Mouse (Mus musculus): Measurements from ENCODE around the gene Fmc1.

The Fmc1 gene

GRCm38 (mm10) chr6:38552636-38553000 is 19.3 kb downstream of the Fmc1 start:
- DNase-seq, result no peak

GRCm38 (mm10) chr6:38576096-38576495 is 42.8 kb downstream of the Fmc1 start:
- DNase-seq, result no peak

GRCm38 (mm10) chr6:38580112-38580857 is 47.0 kb downstream of the Fmc1 start:
- no peak for DNase-seq

DNA sequence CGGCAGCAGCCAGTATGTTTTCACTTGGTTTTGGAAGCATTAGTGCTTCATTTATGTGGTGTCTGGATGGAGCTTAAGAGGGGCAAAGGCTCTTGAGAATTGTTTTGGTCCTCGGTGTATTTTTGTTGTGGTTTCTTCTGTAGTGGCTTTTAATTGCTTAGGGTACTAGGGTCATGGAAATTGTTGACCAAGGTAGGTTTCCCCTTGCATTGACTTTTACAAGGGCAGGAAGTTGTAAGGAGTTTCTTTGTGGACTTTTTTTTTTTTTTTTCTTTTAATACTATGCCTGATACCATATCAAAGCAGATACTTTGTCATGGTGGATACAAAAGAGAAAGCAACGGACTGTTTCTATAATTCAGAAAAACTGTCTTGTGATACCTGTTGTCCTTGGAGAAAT is 48.4 kb downstream of the Fmc1 start:
- DNase-seq, result no peak
